Mouse (Mus musculus) intestine, postnatal 0 days (tissue): ENCODE data around the gene Ajuba. TPM values are rescaled to one million over a fixed set of nuclear protein-coding genes. Genes with fewer than 3 reads are reported as not detected.
"Not testable (repeated sequence)": the region's sequence is repeated elsewhere in the genome, so short reads cannot be mapped to it uniquely, and the experiment has no call there.

Experiments used
- ATAC-seq: fragments of 200-750 bp; cut with Nextera tagmentation; 2 replicates; pipeline ENCODE4 v1.8.0; 2017; ENCODE audit warnings: mild to moderate bottlenecking, moderate TSS enrichment, moderate library complexity
- H3K27ac ChIP-seq: fragments of 300-500 bp; sonication (generic); 2 replicates; pipeline ENCODE4 v1.5.1; 2014; ENCODE audit warnings: mild to moderate bottlenecking, low read depth, low read length, moderate library complexity
- H3K27me3 ChIP-seq: fragments of 300-500 bp; sonication (generic); replicated peaks from 2 replicates; pipeline ENCODE4 v1.6.1; 2014; ENCODE audit warnings: low read length, mixed read lengths; ENCODE audit not compliant: control insufficient read depth, insufficient read depth
- H3K36me3 ChIP-seq: fragments of 300-500 bp; sonication (generic); 2 replicates; pipeline ENCODE4 v1.6.1; 2014; ENCODE audit warnings: mild to moderate bottlenecking, moderate library complexity; ENCODE audit not compliant: control insufficient read depth, insufficient read depth
- H3K4me1 ChIP-seq: fragments of 300-500 bp; sonication (generic); replicated peaks from 2 replicates; pipeline ENCODE4 v1.6.1; 2014; ENCODE audit warnings: antibody characterized with exemption, low read length, mixed read lengths; ENCODE audit not compliant: control insufficient read depth, insufficient read depth
- H3K4me2 ChIP-seq: fragments of 300-500 bp; sonication (generic); replicated peaks from 2 replicates; pipeline ENCODE4 v1.6.1; 2014; ENCODE audit warnings: low read depth, mild to moderate bottlenecking, moderate library complexity
- H3K4me3 ChIP-seq: fragments of 300-500 bp; sonication (generic); 2 replicates; pipeline ENCODE4 v1.5.1; 2014; ENCODE audit warnings: low read depth, low read length
- H3K9ac ChIP-seq: fragments of 300-500 bp; sonication (generic); 2 replicates; pipeline ENCODE4 v1.6.1; 2014; ENCODE audit warnings: mild to moderate bottlenecking, low read depth, low read length
- H3K9me3 ChIP-seq: fragments of 300-500 bp; sonication (generic); 2 replicates; pipeline ENCODE4 v1.6.1; 2016; ENCODE audit warnings: mixed run types; ENCODE audit not compliant: control insufficient read depth
- CTCF ChIP-seq: sonication (generic); IDR thresholded peaks from 2 replicates; pipeline ENCODE4 v1.5.1; 2016; ENCODE audit warnings: low read depth, mild to moderate bottlenecking, control low read depth, antibody characterized with exemption, moderate library complexity
- WGBS: fragments of 180-500 bp; shearing (Covaris S2); extraction: QIAGEN DNeasy Blood & Tissue Kit; methylation state at CpG from one replicate; pipeline ENCODE4 v1.1.7; 2014; 5-methylcytosine and 5-hydroxymethylcytosine counted together
- polyA plus RNA-seq: library from polyadenylated mRNA; unstranded; fragments of >200 nt; fragmentation: Nextera tagmentation; extraction: Ambion mirVana; gene quantifications from 2 replicates; pipeline ENCODE4 v1.2.1, GENCODE M21; 2015

Ajuba gene
- polyA plus RNA-seq, 1 experiment from 2014 or later, result 13.1 TPM

- Histone ChIP-seq H3K9me3 (no peaks in the 10 kb centered on the region), H3K4me3 (peak overlapping the region; percentile 80), H3K9ac (peak overlapping the region; percentile 76), H3K27ac (peak overlapping the region; percentile 41; the same call in 1 of the 2 replicates), H3K27me3 (no peaks in the 10 kb centered on the region), H3K4me2 (peak overlapping the region; percentile 84), H3K4me1 (no peaks in the 10 kb centered on the region), H3K36me3 (peaks cover 22% of the 10 kb centered on the region)
- TF ChIP-seq CTCF, result peak; percentile 50
- ATAC-seq, result peak; percentile 32
- WGBS, result under 1% methylated on average over 38 of the region's 38 CpGs
Observed at GRCm38 (mm10) chr14:54617152-54617896, 40.0 kb upstream of the Ajuba start.

DNA sequence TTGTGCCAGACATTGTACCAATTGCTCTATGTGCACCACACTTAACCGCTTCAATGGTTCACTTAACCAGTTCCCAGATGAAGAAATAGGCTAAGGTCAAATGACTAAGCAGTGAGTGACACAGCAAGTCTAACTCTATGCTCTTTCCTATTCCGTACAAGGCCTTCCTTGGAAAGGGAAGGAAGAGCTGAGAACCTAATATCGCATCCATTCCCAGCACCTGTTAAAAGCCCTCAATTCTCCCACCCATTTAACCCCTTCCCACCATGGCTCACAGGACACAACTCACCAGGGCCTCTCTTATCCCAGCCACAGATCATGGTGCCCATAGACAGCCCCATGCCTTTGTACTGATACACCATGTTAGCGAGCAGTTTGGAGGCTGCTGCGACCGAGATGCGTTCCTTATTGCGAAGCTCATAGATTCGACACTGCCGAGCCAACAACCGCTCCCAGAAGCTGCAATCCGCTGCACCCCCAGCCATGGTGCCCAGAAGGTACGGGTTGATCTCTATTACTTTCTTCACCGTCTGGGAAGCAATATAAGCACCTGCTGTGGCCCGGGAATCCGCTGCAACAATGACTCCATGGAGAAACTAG, 39.0 kb upstream of the Ajuba start:
- no peak for ATAC-seq
- Histone ChIP-seq H3K9ac (no peak overlapping the region), H3K4me3 (no peak overlapping the region), H3K36me3 (peaks cover 30% of the 10 kb centered on the region), H3K4me1 (no peaks in the 10 kb centered on the region), H3K9me3 (no peaks in the 10 kb centered on the region), H3K27ac (no peak overlapping the region), H3K4me2 (no peak overlapping the region), H3K27me3 (no peaks in the 10 kb centered on the region)
- no peak for TF ChIP-seq CTCF
- WGBS, result 89% methylated on average over 16 of the region's 16 CpGs

GRCm38 (mm10) chr14:54614130-54614529, 36.8 kb upstream of the Ajuba start:
- not testable (repeated sequence) for H3K27me3 ChIP-seq, ATAC-seq, H3K9me3 ChIP-seq, H3K9ac ChIP-seq, H3K4me2 ChIP-seq, H3K4me1 ChIP-seq, H3K27ac ChIP-seq, H3K4me3 ChIP-seq
- 88% methylated on average over 16 of the region's 16 CpGs for WGBS
- peaks cover 30% of the 10 kb centered on the region for H3K36me3 ChIP-seq

- H3K4me2 ChIP-seq, result no peak overlapping the region
- no peaks in the 10 kb centered on the region for H3K27me3 ChIP-seq
- no peak for ATAC-seq
- H3K9me3 ChIP-seq, result no peaks in the 10 kb centered on the region
- H3K36me3 ChIP-seq, result peaks cover 23% of the 10 kb centered on the region
- no peak overlapping the region for H3K9ac ChIP-seq
- H3K4me1 ChIP-seq, result no peaks in the 10 kb centered on the region
- H3K27ac ChIP-seq, result no peak overlapping the region
- no peak overlapping the region for H3K4me3 ChIP-seq
- WGBS, result 82% methylated on average over 6 of the region's 6 CpGs
- TF ChIP-seq CTCF, result no peak
Observed at GRCm38 (mm10) chr14:54610648-54611047, 33.3 kb upstream of the Ajuba start.

- WGBS, result 79% methylated on average over 4 of the region's 4 CpGs
- TF ChIP-seq CTCF, result peak; percentile 69
- Histone ChIP-seq H3K27me3 (no peaks in the 10 kb centered on the region), H3K4me2 (no peak overlapping the region), H3K9me3 (no peaks in the 10 kb centered on the region), H3K36me3 (peaks cover 18% of the 10 kb centered on the region), H3K9ac (no peak overlapping the region), H3K4me3 (no peak overlapping the region), H3K27ac (no peak overlapping the region), H3K4me1 (no peaks in the 10 kb centered on the region)
- no peak for ATAC-seq
Observed at GRCm38 (mm10) chr14:54609962-54610361, 32.6 kb upstream of the Ajuba start.

DNA sequence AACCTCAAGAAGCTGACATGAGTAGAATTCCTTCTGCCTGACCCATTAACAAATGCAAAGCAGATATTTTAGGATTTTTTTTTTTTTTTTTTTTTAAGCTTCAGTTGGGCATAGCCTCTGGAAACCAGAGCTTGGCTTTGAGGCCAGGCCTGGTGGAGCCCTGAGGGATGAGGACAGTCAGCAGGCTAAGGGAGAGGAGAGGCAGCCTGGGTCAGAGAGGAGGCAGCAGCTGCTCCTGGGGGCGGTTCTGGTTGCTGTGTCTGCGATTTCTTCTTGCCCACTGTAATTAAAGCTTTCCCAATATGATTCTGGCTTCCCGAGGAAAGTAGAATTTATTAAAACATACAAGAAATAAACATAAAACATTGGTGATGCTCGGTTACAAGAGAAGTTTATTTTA, 31.9 kb upstream of the Ajuba start:
- no peak overlapping the region for H3K4me3 ChIP-seq
- WGBS, result 61% methylated on average over 4 of the region's 4 CpGs
- ATAC-seq, result no peak

More for the DNA sequence above, 31.9 kb upstream of the Ajuba start:
- no peaks in the 10 kb centered on the region for H3K9me3 ChIP-seq
- H3K27ac ChIP-seq, result no peak overlapping the region
- no peaks in the 10 kb centered on the region for H3K4me1 ChIP-seq
- no peaks in the 10 kb centered on the region for H3K27me3 ChIP-seq
- TF ChIP-seq CTCF, result no peak
- H3K4me2 ChIP-seq, result no peak overlapping the region
- no peak overlapping the region for H3K9ac ChIP-seq
- H3K36me3 ChIP-seq, result peaks cover 18% of the 10 kb centered on the region
